Mouse (Mus musculus): ENCODE data around the gene Il1r1. TPM values are rescaled to one million over a fixed set of nuclear protein-coding genes. Genes with fewer than 3 reads are reported as not detected.

The Il1r1 gene
- polyA plus RNA-seq, 1 experiment = 13.1 TPM

GRCm38 (mm10) chr1:40362784-40363183 lies 137.9 kb downstream of the Il1r1 start:
- no peak for DNase-seq (ENCODE audit: low spot score)

Other genes starting within 250 kb of the Il1r1 start
- gene Il1r2, start 151.0 kb upstream of the Il1r1 start, polyA plus RNA-seq (2012; rRNA removed) = 2.2 and 2.5 TPM in 2 replicates
- 7.2 and 8.8 TPM in 2 replicates for gene Il1rl2, start 99.5 kb downstream of the Il1r1 start, polyA plus RNA-seq (2012; rRNA removed)
- 1.6 and 1.8 TPM in 2 replicates for gene Il1rl1, start 204.5 kb downstream of the Il1r1 start, polyA plus RNA-seq (2012; rRNA removed)
- 4.3 and 5.3 TPM in 2 replicates for gene Il18r1, start 240.5 kb downstream of the Il1r1 start, polyA plus RNA-seq (2012; rRNA removed)

Measured in urinary bladder, adult 2 months (tissue).